Mouse (Mus musculus): ENCODE measurements at regions not wholly inside any gene's neighbourhood (a gene's known extent, or its start where the extent isn't known, plus 50 kb on each side); places are given as distances from the start of the nearest gene placed in this dataset.

DNA sequence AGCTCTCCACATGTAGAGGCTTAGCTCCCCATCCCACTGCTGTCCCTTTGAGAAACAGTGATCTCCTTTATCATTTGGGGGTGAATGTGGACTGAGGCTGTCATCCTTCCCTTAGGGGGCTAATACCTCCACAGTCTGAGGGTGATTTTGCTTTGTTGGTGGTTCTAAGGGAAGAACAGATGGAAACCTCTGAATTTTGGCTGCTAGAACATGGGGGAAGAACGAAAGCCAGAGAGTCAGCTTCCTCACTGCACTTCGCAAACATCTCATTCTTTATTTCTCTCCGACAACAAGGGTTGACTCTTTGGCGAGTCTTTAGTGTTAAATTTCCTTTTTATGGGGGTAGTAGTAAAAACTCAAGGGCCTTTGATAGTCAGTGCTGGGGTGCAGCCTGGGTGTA, 604.6 kb downstream of the Bcl11a start:
- DNase-seq (ENCODE audit: low spot score) (no peak), ATAC-seq (ENCODE audit: low FRiP score, low TSS enrichment) (no peak)
- no peak overlapping the region for H3K9ac ChIP-seq (ENCODE audit: low read length)
- 62% methylated on average over 4 of the region's 4 CpGs for WGBS
- no peaks in the 10 kb centered on the region for H3K27me3 ChIP-seq (ENCODE audit: control insufficient read depth, insufficient read depth, low read length)
- no peak overlapping the region for H3K27ac ChIP-seq (replicated peaks)
- no peaks in the 10 kb centered on the region for H3K36me3 ChIP-seq (ENCODE audit: control insufficient read depth, insufficient read depth, low read length)
- H3K9me3 ChIP-seq (ENCODE audit: control insufficient read depth, low read length) = no peaks in the 10 kb centered on the region
- no peak for TF ChIP-seq EP300 (optimal IDR thresholded peaks at IDR 0.05)
- no peak for TF ChIP-seq CTCF (IDR thresholded peaks at IDR 0.05; ENCODE audit: low read depth)
- H3K4me2 ChIP-seq (replicated peaks; ENCODE audit: low read depth) = no peak overlapping the region
- no peaks in the 10 kb centered on the region for H3K4me1 ChIP-seq (replicated peaks; ENCODE audit: control insufficient read depth, insufficient read depth)
- H3K4me3 ChIP-seq (ENCODE audit: low read depth, low read length) = no peak overlapping the region

- H3K4me3 ChIP-seq (ENCODE audit: low read depth, low read length) = no peak overlapping the region
- H3K27me3 ChIP-seq (ENCODE audit: control insufficient read depth, insufficient read depth, low read length) = no peaks in the 10 kb centered on the region
- H3K9me3 ChIP-seq (ENCODE audit: control insufficient read depth, low read length) = no peaks in the 10 kb centered on the region
- no peak for TF ChIP-seq EP300 (optimal IDR thresholded peaks at IDR 0.05)
- no peak for TF ChIP-seq CTCF (IDR thresholded peaks at IDR 0.05; ENCODE audit: low read depth)
- H3K4me2 ChIP-seq (replicated peaks; ENCODE audit: low read depth) = no peak overlapping the region
- no peak for ATAC-seq (ENCODE audit: low FRiP score, low TSS enrichment)
- no peak for DNase-seq (ENCODE audit: low spot score)
- WGBS = 73% methylated on average over 16 of the region's 16 CpGs
- no peaks in the 10 kb centered on the region for H3K4me1 ChIP-seq (replicated peaks; ENCODE audit: control insufficient read depth, insufficient read depth)
- H3K36me3 ChIP-seq (ENCODE audit: control insufficient read depth, insufficient read depth, low read length) = no peaks in the 10 kb centered on the region
- H3K27ac ChIP-seq (replicated peaks) = no peak overlapping the region
- no peak overlapping the region for H3K9ac ChIP-seq (ENCODE audit: low read length)
Measured at GRCm38 (mm10) chr11:24685545-24686467, 608.0 kb downstream of the Bcl11a start.

DNA sequence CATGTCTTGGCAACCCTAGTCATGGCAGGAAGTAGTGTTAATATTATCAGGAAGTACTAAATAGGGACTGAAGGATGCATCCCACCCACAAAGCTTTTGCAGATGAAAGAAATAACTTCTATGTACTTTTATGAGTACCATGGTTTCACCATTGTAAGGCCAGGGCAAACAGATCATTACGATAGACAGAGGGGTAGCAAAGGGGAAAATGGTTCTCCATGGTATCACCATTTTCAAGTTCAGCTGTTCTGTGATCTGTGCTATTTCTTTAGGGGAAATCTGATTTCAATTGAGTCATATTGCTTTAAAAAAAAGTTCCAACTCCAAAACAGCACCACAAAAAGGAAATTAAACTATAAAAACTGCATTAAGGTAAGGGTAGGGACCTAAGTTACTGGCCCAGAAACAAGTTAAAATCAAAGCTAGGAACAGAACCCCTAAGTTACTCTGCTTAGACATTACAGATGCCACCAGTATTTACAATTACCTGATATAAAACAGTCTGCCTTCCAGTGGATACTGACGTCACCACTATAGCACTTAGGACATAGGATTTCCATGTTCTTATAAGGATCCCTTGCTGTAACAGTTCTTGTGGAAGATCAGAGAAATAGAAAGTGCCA, 610.4 kb downstream of the Bcl11a start:
- TF ChIP-seq EP300 (optimal IDR thresholded peaks at IDR 0.05) (no peak), CTCF (IDR thresholded peaks at IDR 0.05; ENCODE audit: low read depth) (no peak)
- WGBS = 77% methylated on average over 2 of the region's 2 CpGs
- H3K4me3 ChIP-seq (ENCODE audit: low read depth, low read length) = no peak overlapping the region
- no peak for DNase-seq (ENCODE audit: low spot score)
- no peak overlapping the region for H3K4me2 ChIP-seq (replicated peaks; ENCODE audit: low read depth)
- no peak overlapping the region for H3K9ac ChIP-seq (ENCODE audit: low read length)
- H3K27ac ChIP-seq (replicated peaks) = no peak overlapping the region
- H3K27me3 ChIP-seq (ENCODE audit: control insufficient read depth, insufficient read depth, low read length) = no peaks in the 10 kb centered on the region
- ATAC-seq (ENCODE audit: low FRiP score, low TSS enrichment) = no peak
- H3K4me1 ChIP-seq (replicated peaks; ENCODE audit: control insufficient read depth, insufficient read depth) = no peaks in the 10 kb centered on the region
- no peaks in the 10 kb centered on the region for H3K9me3 ChIP-seq (ENCODE audit: control insufficient read depth, low read length)
- H3K36me3 ChIP-seq (ENCODE audit: control insufficient read depth, insufficient read depth, low read length) = no peaks in the 10 kb centered on the region

DNA sequence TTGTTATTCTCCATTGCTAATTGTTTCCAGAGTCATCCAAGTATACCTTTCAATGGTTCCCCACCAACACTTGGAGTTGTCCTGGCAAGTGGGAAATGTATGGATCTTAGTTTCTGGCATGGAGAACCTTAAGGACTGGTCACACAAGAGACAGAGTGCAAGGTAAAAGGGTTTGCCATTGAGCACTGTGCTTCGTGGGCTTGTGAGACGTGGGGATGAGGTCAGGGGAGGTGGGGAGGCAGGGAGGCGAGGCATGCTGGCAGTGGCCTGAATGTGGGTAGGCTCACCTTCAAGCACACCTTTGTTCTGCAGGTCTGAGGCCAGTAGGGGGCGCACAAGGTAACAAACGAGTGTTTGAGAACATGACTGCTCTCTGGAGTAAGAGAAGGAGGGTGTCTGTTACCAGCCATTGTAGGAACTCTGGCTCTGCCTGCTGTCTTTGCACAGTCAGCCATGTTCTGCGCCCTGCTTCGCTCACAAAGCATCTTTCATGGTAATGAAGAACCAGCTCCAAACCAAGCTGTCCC, 612.0 kb downstream of the Bcl11a start:
- peak; percentile 48 for DNase-seq (ENCODE audit: low spot score)
- Histone ChIP-seq H3K9ac (ENCODE audit: low read length) (no peak overlapping the region), H3K4me3 (ENCODE audit: low read depth, low read length) (no peak overlapping the region), H3K9me3 (ENCODE audit: control insufficient read depth, low read length) (no peaks in the 10 kb centered on the region), H3K4me2 (replicated peaks; ENCODE audit: low read depth) (no peak overlapping the region), H3K27ac (replicated peaks) (no peak overlapping the region), H3K27me3 (ENCODE audit: control insufficient read depth, insufficient read depth, low read length) (no peaks in the 10 kb centered on the region), H3K4me1 (replicated peaks; ENCODE audit: control insufficient read depth, insufficient read depth) (no peaks in the 10 kb centered on the region), H3K36me3 (ENCODE audit: control insufficient read depth, insufficient read depth, low read length) (no peaks in the 10 kb centered on the region)
- WGBS = 47% methylated on average over 7 of the region's 7 CpGs
- TF ChIP-seq CTCF (IDR thresholded peaks at IDR 0.05; ENCODE audit: low read depth) (peak; percentile 59), EP300 (optimal IDR thresholded peaks at IDR 0.05) (no peak)
- ATAC-seq (ENCODE audit: low FRiP score, low TSS enrichment) = no peak

GRCm38 (mm10) chr11:24693926-24694325, 616.1 kb downstream of the Bcl11a start:
- 91% methylated on average over 6 of the region's 6 CpGs for WGBS
- DNase-seq (ENCODE audit: low spot score) = no peak
- no peak for TF ChIP-seq CTCF (IDR thresholded peaks at IDR 0.05; ENCODE audit: low read depth)
- no peak for TF ChIP-seq EP300 (optimal IDR thresholded peaks at IDR 0.05)
- Histone ChIP-seq H3K4me1 (replicated peaks; ENCODE audit: control insufficient read depth, insufficient read depth) (no peaks in the 10 kb centered on the region), H3K4me2 (replicated peaks; ENCODE audit: low read depth) (no peak overlapping the region), H3K36me3 (ENCODE audit: control insufficient read depth, insufficient read depth, low read length) (no peaks in the 10 kb centered on the region), H3K9me3 (ENCODE audit: control insufficient read depth, low read length) (no peaks in the 10 kb centered on the region), H3K9ac (ENCODE audit: low read length) (no peak overlapping the region), H3K4me3 (ENCODE audit: low read depth, low read length) (no peak overlapping the region), H3K27ac (replicated peaks) (no peak overlapping the region), H3K27me3 (ENCODE audit: control insufficient read depth, insufficient read depth, low read length) (no peaks in the 10 kb centered on the region)
- no peak for ATAC-seq (ENCODE audit: low FRiP score, low TSS enrichment)

All from stomach, postnatal 0 days (tissue).